Mouse (Mus musculus) myocyte (in vitro differentiated cells): ENCODE data around the gene Stk35.

Experiments
- CEBPB ChIP-seq: IDR thresholded peaks from 2 replicates; pipeline ENCODE4 v1.6.1; 2011; ENCODE audit warnings: mild to moderate bottlenecking, moderate library complexity; ENCODE audit not compliant: poor library complexity, insufficient read depth, severe bottlenecking
- POLR2A ChIP-seq: IDR thresholded peaks from one replicate; pipeline ENCODE4 v1.6.1; 2011; ENCODE audit warnings: low read depth, mild to moderate bottlenecking, control low read depth, moderate library complexity; ENCODE audit not compliant: insufficient read length
- POLR2AphosphoS2 ChIP-seq: IDR thresholded peaks from one replicate; pipeline ENCODE4 v1.6.1; 2011; ENCODE audit warnings: low read depth, control low read depth; ENCODE audit not compliant: insufficient read length
- USF1 ChIP-seq: IDR thresholded peaks from one replicate; pipeline ENCODE4 v1.6.1; 2011; ENCODE audit warnings: low read depth, mild to moderate bottlenecking, control low read depth, moderate library complexity

DNA sequence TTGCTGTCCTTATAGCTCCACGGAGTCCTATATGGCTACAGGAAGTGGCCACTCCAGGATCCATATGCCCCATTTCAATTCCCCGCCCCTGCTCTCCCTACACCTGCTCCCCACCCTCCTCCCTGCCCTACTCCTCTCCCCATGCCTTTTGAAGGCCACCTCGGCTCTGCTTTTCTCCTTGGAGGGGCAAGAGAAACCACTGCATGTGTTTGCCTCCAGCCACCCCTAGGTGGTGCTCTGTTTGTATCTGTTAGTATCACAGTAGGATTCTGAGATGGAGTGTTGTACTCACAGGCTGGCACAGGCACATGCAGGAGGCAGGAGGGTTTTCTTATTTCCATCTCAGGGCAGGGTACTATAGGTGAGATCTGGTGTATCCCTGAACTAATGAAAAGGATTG, 79.5 kb downstream of the Stk35 start:
- no peak for TF ChIP-seq USF1
- TF ChIP-seq CEBPB = no peak
- no peak for TF ChIP-seq POLR2AphosphoS2
- no peak for TF ChIP-seq POLR2A
